Mouse (Mus musculus) myocyte (in vitro differentiated cells): ENCODE results near the gene Rsl24d1.

Experiments used
- E2F4 ChIP-seq: IDR thresholded peaks from one replicate; pipeline ENCODE4 v1.6.1; 2011; ENCODE audit warnings: mild to moderate bottlenecking, control low read depth, moderate library complexity; ENCODE audit not compliant: insufficient read depth
- POLR2AphosphoS2 ChIP-seq: IDR thresholded peaks from one replicate; pipeline ENCODE4 v1.6.1; 2011; ENCODE audit warnings: low read depth, control low read depth; ENCODE audit not compliant: insufficient read length

GRCm38 (mm10) chr9:73105141-73105540 lies 8.1 kb upstream of the Rsl24d1 start:
- TF ChIP-seq E2F4, result no peak
- no peak for TF ChIP-seq POLR2AphosphoS2
